Mouse (Mus musculus): ENCODE data around the gene Raf1.

GRCm38 (mm10) chr6:115690105-115690504 is 13.7 kb upstream of the Raf1 start:
- TF ChIP-seq CTCF (IDR thresholded peaks at IDR 0.05; ENCODE audit: insufficient read depth, low read depth, low read length): no peak
- no peak for TF ChIP-seq POLR2A (IDR thresholded peaks at IDR 0.05; ENCODE audit: insufficient read depth, low read depth, low read length)
